Mouse (Mus musculus): ENCODE measurements around the gene Rgl1. TPM values are rescaled to one million over a fixed set of nuclear protein-coding genes. Genes with fewer than 3 reads are reported as not detected.

The Rgl1 gene
- polyA plus RNA-seq, 1 experiment = 14.7 TPM

DNA sequence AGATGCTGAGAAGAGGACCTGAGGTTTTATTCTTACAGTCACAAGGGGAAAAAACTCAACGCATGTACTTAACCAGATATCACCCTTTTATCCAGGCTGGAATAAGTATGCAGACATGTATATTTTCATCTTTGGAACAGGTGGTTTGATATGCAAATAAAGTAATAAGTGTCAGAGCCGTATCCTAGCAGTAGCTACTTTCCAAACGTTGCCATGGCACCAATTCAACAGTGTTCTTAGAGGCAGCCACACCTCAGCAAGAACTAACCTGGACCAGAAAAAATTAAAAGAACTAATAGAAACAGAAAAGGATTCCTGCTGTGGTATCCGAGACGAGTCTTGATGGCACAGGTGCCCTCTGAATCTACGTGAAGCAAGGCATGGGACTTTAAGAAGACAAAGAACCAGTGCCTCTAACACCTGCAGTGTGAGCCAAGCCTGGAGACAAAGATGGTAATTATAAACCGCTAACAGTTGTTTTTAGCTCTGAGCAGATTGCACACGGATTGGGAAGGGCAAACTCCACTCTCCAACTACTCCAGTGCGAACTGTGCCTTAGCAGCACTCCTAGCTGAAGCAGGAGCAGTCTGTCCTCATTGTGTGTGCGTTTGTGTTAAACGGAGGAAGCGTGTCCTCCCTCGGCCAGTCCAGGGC, 15.7 kb downstream of the Rgl1 start, which contains the start of gene Apobec4:
Gene Apobec4 (plus strand): TSS at position 240 of the 654 bp plus-strand sequence.
- Histone ChIP-seq H3K27ac (replicated peaks; ENCODE audit: low read depth, low read length) (no peak within 1 kb of the TSS; the same call in 1 of the 2 replicates), H3K4me3 (ENCODE audit: insufficient read depth, low read depth, low read length) (no peak within 1 kb of the TSS), H3K4me1 (ENCODE audit: control insufficient read depth, insufficient read depth, insufficient read length, low read length) (no peaks in the 10 kb centered on the region)

DNA sequence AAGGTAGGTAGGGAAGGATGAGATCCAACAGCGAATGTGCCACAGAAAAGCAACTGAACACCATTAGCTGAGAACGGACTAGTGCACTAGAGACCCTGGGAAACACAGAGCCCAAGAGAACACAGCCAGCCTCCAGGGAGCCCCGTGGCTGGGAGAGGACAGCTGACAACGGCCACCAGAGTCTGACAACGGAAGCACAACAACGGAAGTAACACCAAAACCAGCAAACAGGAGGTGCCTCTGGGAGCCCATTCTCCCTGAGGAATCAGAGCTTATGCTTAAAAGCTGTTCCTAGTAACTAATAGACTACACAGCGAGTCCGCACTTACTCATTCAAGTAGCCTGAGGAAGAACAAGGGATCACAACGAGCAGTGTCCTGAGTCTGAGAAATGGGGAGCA, 16.9 kb downstream of the Rgl1 start:
- no peak overlapping the region for H3K4me3 ChIP-seq (ENCODE audit: insufficient read depth, low read depth, low read length)
- no peaks in the 10 kb centered on the region for H3K4me1 ChIP-seq (ENCODE audit: control insufficient read depth, insufficient read depth, insufficient read length, low read length)
- peak overlapping the region; percentile 4; the same call in 1 of the 2 replicates for H3K27ac ChIP-seq (replicated peaks; ENCODE audit: low read depth, low read length)

DNA sequence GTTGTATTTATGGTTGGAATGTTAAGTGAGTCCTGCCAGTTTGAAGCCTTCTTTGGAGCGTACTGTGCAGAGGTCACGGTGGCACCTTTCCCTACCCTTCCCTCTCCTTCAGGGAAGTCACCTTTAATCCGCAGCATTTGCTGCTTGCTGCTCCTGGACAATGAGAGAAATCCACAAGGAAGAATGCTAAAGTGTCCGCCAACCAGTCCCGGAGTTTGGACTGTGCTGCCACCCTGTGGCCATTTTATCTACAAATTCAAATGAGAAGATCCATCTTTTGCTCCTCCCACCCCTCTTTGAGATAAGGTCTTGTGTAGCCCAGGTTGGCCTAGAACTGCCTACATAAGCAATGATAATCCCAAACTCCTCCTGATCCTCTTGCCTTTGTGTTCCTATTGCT, 19.7 kb downstream of the Rgl1 start:
- Histone ChIP-seq H3K27ac (replicated peaks; ENCODE audit: low read depth, low read length) (no peak overlapping the region), H3K4me3 (ENCODE audit: insufficient read depth, low read depth, low read length) (no peak overlapping the region), H3K4me1 (ENCODE audit: control insufficient read depth, insufficient read depth, insufficient read length, low read length) (no peaks in the 10 kb centered on the region)

DNA sequence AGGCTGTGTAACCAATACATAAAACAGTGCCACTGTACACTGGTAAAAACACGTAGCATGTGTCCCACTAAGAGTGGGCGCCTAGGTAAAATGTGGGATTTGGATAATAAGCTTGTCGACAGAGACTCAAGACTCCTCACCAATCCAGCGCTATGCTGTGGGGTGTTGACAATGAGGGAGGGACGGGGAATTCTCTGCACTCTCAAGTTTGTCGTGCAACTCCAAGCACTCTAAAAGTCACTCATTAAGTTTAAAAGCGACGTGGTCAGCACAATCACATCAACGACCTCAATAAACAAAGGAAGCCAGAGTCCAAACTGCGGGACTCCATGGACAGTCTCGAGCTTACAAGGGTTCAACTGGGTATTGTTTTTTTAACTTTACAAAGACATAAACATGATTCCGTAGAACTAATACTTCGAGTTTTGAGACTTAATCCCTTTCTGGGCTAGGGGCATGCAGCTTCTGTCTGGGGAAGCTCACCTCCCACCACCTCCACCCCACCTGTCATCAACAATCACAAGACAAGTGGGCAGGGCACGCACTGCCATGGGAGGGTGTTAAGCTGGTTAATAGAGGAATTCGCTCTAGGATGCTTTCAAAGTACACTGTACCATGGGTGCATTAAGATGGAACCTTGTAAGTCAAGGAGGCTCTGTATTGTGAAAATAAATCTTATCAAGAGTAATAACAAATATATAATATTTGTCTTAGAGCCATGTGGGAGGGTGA, 22.9 kb downstream of the Rgl1 start:
- Histone ChIP-seq H3K27ac (replicated peaks; ENCODE audit: low read depth, low read length) (no peak overlapping the region), H3K4me3 (ENCODE audit: insufficient read depth, low read depth, low read length) (no peak overlapping the region), H3K4me1 (ENCODE audit: control insufficient read depth, insufficient read depth, insufficient read length, low read length) (no peaks in the 10 kb centered on the region)

DNA sequence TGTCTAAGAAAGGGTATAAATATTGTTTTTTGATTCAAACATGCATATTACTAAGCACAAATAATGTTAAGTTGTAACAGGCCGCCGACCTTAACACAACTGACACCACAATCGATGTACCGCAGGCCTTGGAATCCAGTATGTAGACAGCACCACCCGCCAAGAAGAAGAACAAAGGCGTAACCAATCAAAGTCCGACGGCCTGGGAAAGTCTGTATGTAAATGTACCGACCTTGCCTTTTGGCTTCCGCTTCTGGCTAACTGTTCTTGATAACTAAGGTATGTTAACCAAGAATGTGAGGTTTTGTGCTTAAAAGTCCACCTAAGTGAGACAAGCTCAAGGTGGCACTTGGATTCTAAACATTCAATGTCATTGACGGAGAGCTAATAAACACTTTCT, 26.8 kb downstream of the Rgl1 start:
- H3K27ac ChIP-seq (replicated peaks; ENCODE audit: low read depth, low read length) = no peak overlapping the region
- no peaks in the 10 kb centered on the region for H3K4me1 ChIP-seq (ENCODE audit: control insufficient read depth, insufficient read depth, insufficient read length, low read length)
- H3K4me3 ChIP-seq (ENCODE audit: insufficient read depth, low read depth, low read length) = no peak overlapping the region

DNA sequence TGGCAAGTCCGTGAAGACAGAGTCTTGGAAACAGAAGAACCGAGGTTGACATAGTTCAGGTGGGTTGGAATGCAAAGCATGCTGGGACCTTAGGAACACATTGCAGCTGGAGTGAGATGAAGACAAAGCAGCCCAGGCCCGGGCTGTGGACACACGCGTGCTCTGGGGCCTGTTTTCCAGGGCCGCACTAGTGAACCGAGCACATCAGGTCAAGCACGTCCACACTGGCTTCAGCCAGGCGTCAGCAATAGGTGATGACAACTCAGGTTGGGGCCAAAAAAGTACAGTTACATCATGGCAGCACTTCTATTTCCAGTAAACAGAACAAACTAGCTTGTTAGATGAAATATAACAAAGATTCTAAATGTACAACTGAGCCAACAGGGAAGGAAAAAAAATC, 27.4 kb downstream of the Rgl1 start:
- H3K27ac ChIP-seq (replicated peaks; ENCODE audit: low read depth, low read length) = no peak overlapping the region
- no peak overlapping the region for H3K4me3 ChIP-seq (ENCODE audit: insufficient read depth, low read depth, low read length)
- no peaks in the 10 kb centered on the region for H3K4me1 ChIP-seq (ENCODE audit: control insufficient read depth, insufficient read depth, insufficient read length, low read length)

DNA sequence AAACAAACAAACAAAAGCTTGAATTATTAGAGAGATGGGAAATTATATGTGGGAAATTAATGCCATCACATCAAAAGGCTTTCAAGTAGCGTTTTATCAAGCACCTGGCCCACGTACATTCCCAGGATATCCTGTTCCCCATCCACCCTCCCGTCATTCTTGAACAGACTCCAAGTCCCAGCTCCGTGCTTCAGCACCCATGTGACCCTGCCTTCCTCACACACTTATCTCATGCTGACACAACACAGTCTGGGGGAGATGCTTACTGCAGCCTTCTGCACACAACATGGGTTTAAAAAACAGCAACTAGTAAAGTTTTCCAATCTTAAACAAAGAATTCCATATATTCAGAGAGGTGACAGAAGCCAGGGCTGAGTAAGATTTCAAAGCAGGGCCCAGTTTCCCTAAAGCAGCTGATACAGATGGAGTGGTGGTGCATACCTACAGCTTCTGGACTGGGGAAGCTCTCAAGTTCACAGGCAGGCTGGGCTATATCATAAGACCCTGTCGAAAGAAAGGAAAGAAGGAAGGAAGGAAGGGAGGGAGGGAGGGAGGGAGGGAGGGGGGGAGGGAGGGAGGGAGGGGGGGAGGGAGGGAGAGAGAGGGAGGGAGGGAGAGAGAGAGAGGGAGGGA, 38.4 kb downstream of the Rgl1 start:
- Histone ChIP-seq H3K4me1 (ENCODE audit: control insufficient read depth, insufficient read depth, insufficient read length, low read length) (no peaks in the 10 kb centered on the region), H3K4me3 (ENCODE audit: insufficient read depth, low read depth, low read length) (no peak overlapping the region), H3K27ac (replicated peaks; ENCODE audit: low read depth, low read length) (no peak overlapping the region)

DNA sequence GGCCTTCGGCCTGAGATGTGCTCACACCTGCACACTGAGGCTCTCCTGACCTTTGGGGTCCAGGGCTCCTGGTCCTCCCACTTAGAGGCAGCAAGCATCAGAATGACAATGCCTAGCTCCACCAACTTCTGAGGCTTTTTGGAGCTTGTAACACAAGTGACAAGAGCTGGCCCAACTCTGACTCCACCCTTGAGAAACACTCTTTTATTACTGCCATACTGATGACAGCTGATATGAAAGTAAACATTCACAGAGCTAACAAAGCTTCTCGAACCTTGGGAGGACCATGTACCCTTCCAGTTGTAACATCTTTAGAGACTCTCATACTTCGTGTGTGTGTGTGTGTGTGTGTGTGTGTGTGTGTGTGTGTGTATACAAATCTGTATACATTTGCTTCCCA, 40.1 kb downstream of the Rgl1 start:
- H3K4me3 ChIP-seq (ENCODE audit: insufficient read depth, low read depth, low read length) = no peak overlapping the region
- H3K4me1 ChIP-seq (ENCODE audit: control insufficient read depth, insufficient read depth, insufficient read length, low read length) = 0 out of 2 replicates have a peak, but pooled peaks cover 2% of the 10 kb centered on the region
- H3K27ac ChIP-seq (replicated peaks; ENCODE audit: low read depth, low read length) = no peak overlapping the region

DNA sequence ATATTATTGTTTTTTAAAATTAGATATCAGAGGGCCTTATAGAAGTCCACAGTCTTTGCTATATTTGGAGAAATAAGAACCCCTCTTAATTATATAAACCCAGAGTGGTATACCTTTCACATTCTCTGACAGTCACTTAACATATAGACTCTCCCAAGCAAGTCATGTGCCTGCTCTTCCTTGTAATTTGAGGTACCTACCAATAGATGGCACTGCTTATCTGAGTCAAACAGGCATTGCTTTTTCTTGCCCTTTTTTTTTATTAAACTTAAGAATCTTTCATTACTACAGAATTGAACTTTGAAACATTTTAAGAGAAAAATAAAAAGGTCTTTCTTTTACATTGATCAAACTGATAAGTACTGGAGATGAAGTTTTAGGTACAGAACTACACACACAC, 41.9 kb downstream of the Rgl1 start:
- no peak overlapping the region for H3K27ac ChIP-seq (replicated peaks; ENCODE audit: low read depth, low read length)
- no peak overlapping the region for H3K4me3 ChIP-seq (ENCODE audit: insufficient read depth, low read depth, low read length)

DNA sequence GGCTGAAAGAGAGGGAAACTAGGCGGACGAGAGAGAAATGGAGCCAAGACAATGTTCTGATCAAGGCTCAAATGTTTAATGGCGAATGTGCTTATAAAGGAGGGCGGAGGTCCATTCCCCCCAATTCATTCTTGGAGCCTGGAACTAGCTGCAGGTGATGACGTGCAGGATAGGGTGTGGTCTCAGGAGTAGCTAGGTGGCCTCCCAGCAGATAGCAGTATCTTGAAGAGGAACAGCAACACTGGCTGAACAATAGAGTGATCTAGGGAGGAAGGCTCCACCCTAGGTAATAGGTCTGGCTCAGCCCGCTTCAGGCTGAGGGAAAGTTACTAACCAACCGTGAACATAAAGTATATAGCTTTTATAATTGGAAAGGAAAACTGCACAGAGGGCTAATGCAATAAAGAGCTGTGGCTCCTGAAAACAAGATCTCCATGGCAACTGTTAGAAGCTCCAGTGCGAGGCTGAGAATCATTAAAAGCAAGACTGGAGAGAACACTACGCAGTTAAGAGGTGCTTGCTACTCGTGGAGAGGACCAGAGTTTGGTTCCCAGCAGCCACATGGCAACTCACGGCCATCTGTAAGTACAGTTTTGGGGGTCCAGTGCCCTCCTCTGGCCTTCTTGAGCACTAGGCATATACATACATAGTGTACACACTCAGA, 44.5 kb downstream of the Rgl1 start:
- Histone ChIP-seq H3K27ac (replicated peaks; ENCODE audit: low read depth, low read length) (no peak overlapping the region; the same call in 1 of the 2 replicates), H3K4me3 (ENCODE audit: insufficient read depth, low read depth, low read length) (no peak overlapping the region)

More for the DNA sequence above, 41.9 kb downstream of the Rgl1 start:
- 0 out of 2 replicates have a peak, but pooled peaks cover 2% of the 10 kb centered on the region for H3K4me1 ChIP-seq (ENCODE audit: control insufficient read depth, insufficient read depth, insufficient read length, low read length)

DNA sequence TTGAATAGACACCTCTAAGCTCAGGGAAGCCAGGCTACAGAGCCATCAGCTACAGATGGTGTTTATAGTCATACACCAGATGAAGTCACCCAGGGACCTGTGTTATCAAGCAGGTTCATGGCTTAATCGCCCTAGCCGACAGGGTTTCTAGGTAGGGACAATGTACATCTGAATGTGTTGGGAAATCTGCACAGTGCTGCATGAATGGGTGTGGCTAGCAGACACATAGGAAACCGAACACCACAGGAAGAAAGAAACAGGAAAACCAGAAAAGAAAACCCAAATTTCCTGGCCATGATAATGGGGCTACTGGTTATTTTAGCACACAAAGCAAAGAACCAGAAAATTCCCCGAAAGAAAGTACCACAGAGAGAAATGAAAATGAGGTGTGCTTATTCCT, 45.2 kb downstream of the Rgl1 start:
- Histone ChIP-seq H3K27ac (replicated peaks; ENCODE audit: low read depth, low read length) (no peak overlapping the region), H3K4me1 (ENCODE audit: control insufficient read depth, insufficient read depth, insufficient read length, low read length) (0 out of 2 replicates have a peak, but pooled peaks cover 2% of the 10 kb centered on the region), H3K4me3 (ENCODE audit: insufficient read depth, low read depth, low read length) (no peak overlapping the region)

More for the DNA sequence above, 44.5 kb downstream of the Rgl1 start:
- H3K4me1 ChIP-seq (ENCODE audit: control insufficient read depth, insufficient read depth, insufficient read length, low read length) = 0 out of 2 replicates have a peak, but pooled peaks cover 2% of the 10 kb centered on the region

DNA sequence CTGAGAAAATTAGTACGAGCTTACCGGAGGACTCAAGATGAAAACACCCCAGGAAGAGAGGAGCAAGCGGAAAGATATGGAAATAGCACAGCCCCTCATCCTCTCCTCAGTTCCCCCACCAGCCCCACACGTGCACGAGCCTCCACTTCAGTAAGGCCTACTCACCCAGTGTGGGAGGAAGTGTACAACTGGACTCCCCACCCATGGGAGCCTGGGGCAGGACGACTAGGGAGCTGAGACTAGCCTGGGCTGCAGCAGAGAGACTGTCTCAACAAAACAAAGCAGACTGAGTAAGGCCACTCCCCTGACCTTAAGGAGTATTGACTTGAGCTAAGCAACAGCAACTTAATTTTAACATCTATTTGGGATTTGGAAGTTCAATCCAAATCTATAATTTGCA, 48.0 kb downstream of the Rgl1 start:
- Histone ChIP-seq H3K4me3 (ENCODE audit: insufficient read depth, low read depth, low read length) (no peak overlapping the region; the same call in 1 of the 2 replicates), H3K4me1 (ENCODE audit: control insufficient read depth, insufficient read depth, insufficient read length, low read length) (0 out of 2 replicates have a peak, but pooled peaks cover 2% of the 10 kb centered on the region), H3K27ac (replicated peaks; ENCODE audit: low read depth, low read length) (no peak overlapping the region)

DNA sequence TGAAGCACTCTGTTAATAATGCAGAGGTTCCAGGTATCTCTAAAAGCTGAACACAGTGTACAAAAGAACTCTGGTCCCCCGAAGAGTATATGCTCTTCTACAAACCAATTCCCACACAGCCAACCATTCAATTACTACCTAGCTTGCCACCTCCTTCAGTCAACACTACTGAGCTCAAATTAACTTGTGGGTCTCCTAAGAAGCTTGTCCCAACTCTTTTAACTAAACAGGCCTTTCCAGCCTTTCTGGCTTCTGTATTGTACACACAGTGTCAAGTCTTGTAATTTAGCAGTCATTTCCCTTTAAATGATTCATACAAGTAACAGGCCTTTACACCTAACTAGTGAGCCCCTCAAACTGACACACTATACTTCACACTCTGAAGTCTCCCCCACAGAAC, 48.8 kb downstream of the Rgl1 start:
- no peak overlapping the region for H3K27ac ChIP-seq (replicated peaks; ENCODE audit: low read depth, low read length)
- H3K4me1 ChIP-seq (ENCODE audit: control insufficient read depth, insufficient read depth, insufficient read length, low read length) = 0 out of 2 replicates have a peak, but pooled peaks cover 2% of the 10 kb centered on the region
- no peak overlapping the region for H3K4me3 ChIP-seq (ENCODE audit: insufficient read depth, low read depth, low read length)

DNA sequence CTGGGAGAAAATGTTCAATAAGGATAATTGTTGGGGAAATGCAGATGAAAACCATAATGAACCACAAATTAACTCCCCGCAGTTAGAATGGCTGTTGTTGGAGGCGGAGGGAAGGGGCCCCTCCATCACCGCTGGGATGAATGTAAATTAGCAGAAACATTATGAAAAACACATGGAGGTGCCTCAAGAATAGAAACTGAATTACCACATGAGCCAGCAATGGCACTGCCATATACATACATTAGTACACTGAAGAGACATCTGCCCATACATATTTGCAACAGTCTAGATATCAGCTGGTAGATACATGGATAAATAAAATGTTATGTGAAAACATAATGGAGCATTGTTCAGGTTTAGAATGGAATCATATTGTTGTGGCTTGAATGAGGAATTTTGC, 51.7 kb downstream of the Rgl1 start:
- H3K27ac ChIP-seq (replicated peaks; ENCODE audit: low read depth, low read length) = no peak overlapping the region
- no peak overlapping the region for H3K4me3 ChIP-seq (ENCODE audit: insufficient read depth, low read depth, low read length)

DNA sequence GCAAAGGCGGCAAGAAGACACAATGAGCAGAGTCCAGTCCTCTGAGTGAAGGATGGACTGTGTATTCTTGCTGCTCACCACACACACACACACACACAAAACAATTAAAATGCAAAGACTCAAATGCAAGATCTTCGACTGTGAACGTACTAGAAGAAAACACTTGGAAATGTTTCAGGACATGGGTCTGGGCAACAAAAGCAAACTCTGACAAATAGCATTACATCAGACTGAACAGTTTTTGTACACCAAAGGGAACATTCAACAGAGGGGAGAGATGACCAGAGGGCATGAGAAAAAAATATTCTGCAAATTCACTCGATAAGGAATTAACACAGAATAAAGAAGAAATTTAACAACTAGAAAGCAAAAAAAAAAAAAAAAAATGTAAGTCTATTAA, 52.2 kb downstream of the Rgl1 start:
- Histone ChIP-seq H3K4me1 (ENCODE audit: control insufficient read depth, insufficient read depth, insufficient read length, low read length) (no peaks in the 10 kb centered on the region), H3K27ac (replicated peaks; ENCODE audit: low read depth, low read length) (no peak overlapping the region), H3K4me3 (ENCODE audit: insufficient read depth, low read depth, low read length) (no peak overlapping the region)

More for the DNA sequence above, 51.7 kb downstream of the Rgl1 start:
- no peaks in the 10 kb centered on the region for H3K4me1 ChIP-seq (ENCODE audit: control insufficient read depth, insufficient read depth, insufficient read length, low read length)
